Mouse (Mus musculus) embryo, embryonic 10 days (tissue): ENCODE data around the gene Tmsb15b1.
A peak's percentile ranks its signal among the peaks of the same experiment; 100 is the strongest.
"Not testable (repeated sequence)": the region's sequence is repeated elsewhere in the genome, so short reads cannot be mapped to it uniquely, and the experiment has no call there.

ENCODE experiments used
- DNase-seq: peaks from one replicate; pipeline ENCODE4 v3.0.0-alpha.2; 2015; ENCODE audit warnings: low spot score

Gene Tmsb15b1

DNA sequence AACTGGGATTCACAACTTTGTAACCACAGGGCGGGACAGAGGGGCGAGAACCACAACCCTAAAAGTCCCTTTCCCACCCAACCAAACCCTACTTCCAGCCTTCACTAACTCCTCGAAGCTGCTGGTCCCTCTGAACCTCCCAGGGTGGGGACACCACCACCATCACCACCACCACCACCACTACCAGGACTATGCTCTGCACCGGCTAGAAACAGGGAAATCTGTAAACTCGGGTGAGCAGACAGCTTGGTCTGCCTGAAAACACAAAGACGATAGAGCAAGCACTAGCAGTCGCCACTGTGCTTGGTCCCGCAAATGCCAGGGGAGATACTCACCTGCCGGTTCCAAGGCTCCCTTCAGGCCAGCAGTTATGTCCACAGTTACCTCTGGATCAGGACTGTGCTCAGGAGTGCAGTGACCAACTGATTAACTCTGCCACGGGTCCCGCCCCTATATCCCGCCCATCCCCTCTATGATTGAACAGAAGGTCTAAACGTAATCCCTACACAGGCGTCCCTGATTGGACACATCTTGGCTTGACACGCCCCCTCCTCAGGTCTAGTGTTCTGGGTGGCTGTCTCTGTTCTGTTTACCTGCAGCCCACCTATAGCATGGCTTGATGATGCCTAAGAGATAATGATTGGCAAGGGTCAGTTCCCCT lies at the start of gene Tmsb15b1, which contains the start of gene Tmsb15l:
TSS of gene Tmsb15b1 (minus strand) at position 451 of the 661 bp plus-strand sequence.
TSS of gene Tmsb15l (minus strand) at position 446 of the 661 bp plus-strand sequence.
- peak; percentile 83 for DNase-seq

DNA sequence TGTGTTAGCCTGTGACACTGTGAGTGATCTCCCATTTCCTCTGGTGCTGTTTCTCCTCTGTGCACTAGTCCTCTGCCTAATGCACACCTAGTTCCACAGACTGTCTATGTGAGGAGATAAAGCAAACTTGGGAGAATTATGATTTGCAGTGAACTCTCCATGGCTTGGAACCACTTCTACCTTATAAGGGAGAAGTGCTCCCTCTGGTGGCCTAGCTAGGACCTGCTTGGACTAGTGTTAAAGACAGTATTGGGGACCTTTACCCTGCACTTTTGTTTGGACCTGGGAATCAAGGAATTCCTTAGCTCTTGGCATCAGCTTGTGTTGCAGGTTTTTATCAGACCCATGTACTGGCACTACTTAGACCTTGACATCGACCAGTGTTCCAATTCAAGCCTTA lies 42.6 kb upstream of the Tmsb15b1 start:
- peak; percentile 70 for DNase-seq

GRCm38 (mm10) chrX:137017668-137018067 lies 41.0 kb upstream of the Tmsb15b1 start:
- no peak for DNase-seq

- peak; percentile 78 for DNase-seq
These were observed 38.5 kb upstream of the Tmsb15b1 start for GRCm38 (mm10) chrX:137015099-137015709.

- no peak for DNase-seq
These were observed 19.6 kb upstream of the Tmsb15b1 start for GRCm38 (mm10) chrX:136996256-136996655.

- no peak for DNase-seq
These were observed 17.0 kb upstream of the Tmsb15b1 start for GRCm38 (mm10) chrX:136993641-136994040.

DNA sequence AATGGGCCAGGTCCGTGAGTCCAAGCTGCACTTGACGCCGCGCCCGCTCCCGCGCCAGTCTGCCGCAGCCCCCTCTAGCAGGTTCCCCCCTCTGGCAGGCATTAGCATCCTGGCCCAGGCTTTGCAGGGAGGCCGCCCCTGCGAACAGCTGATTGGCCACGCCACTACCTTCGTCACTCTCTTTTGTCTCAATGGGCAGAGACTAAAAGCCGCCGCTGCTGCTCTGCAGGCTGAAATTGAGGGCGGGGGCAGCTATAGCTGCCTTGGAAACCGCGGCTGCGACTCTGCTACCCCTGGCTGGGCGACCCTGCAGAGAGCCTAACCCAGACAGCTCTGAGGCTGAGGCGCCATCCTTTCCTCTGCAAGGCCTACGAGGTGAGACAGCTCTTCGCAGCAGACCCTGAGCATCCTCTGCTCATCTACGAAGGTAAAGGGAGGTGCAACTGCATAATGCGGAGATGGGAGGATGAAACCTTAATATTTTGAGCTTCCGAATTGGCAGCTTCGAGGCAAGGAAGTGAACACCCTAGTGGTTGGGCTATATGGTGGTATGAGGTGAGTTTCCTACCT lies 16.4 kb upstream of the Tmsb15b1 start, which contains the start of gene Zcchc18:
TSS of gene Zcchc18 (plus strand) at position 178 of the 570 bp plus-strand sequence.
- peak; percentile 89 for DNase-seq

- no peak for DNase-seq
These were observed 15.7 kb upstream of the Tmsb15b1 start for GRCm38 (mm10) chrX:136992191-136992965.

- no peak for DNase-seq
These were observed 14.6 kb upstream of the Tmsb15b1 start for GRCm38 (mm10) chrX:136991274-136991673.

DNA sequence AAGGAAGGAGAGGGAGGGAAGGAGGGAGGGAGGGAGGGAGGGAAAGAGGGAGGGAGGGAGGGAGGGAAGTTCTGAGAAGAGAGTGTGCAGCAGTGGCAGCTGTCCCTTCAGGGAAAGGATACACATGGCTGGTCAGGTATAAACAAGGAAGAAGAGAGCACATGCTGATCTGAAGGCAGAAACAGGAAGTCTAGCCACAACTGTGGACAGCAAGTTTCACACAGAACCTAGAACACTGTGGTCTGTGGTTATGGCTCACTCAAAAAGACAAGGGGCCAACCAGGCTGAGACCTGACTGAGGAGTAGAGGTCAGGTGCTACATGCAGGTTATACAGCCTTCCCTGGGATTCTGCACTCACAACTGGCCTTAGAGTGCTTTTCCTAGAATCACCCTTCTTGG lies 9.4 kb upstream of the Tmsb15b1 start:
- DNase-seq, result no peak

- DNase-seq, result peak; percentile 5
These were observed 1.9 kb upstream of the Tmsb15b1 start for GRCm38 (mm10) chrX:136978616-136979015.

DNA sequence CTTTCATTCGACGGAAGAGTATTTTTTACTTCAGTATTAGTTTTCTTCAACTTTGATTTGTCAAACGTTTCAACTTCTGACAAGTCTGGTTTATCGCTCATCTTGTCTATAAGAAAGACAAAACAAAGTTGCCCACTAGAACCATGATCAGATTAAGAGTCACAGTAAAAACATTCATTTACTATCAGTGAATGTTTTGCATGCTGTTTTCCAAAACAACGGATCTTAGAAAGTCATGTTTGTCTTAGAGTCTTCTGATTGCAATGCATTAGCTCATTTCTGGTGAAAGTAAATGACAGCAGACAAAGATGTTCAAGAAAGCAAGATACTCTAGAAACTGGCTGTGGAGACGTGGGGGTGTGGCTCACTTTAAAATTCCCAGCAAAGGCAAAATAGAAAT lies 1.3 kb downstream of the Tmsb15b1 start, which contains the start of gene Tmsb15b2:
TSS of gene Tmsb15b2 (minus strand) at position 101 of the 400 bp plus-strand sequence.
- not testable (repeated sequence) for DNase-seq

DNA sequence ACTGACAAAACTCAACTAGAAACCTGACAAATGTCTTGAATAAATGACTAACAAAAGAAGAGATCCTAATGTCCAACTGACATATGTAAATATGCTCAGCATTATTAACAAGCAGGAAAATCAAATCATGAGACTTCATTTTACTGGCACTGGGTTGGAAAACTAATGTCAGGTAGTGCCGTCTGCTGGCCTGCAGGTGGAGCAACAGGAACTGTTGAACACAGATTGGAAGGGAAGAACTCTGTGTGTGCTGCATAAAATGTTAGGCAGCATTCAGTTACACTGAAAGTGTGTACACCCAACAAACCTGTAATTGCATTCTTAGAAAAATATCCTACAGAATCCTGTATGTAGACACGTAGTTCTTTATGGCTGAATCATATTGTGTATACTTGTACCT lies 17.0 kb downstream of the Tmsb15b1 start:
- peak; percentile 8 for DNase-seq

- DNase-seq, result not testable (repeated sequence)
These were observed 18.4 kb downstream of the Tmsb15b1 start for GRCm38 (mm10) chrX:136958300-136958699.

DNA sequence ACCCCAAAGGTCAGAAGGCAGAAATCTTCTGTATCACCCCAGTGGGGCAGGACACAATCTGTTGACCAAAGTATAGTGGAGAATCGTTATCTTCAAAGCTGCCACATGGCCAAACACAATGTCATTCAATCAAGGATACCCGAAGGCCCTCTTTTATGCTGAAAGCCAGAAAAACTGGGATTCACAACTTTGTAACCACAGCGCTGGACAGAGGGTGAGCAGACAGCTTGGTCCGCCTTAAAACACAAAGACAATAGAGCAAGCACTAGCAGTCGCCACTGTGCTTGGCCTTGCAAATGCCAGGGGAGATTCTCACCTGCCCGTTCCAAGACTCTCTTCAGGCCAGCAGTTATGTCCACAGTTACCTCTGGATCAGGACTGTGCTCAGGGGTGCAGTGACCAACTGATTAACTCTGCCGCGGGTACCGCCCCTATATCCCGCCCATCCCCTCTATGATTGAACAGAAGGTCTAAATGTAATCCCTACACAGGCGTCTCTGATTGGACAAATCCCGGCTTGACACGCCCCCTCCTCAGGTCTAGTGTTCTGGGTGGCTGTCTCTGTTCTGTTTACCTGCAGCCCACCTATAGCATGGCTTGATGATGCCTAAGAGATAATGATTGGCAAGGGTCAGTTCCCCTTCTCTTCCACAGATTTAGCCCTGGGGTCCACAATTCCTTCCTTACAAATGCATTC lies 18.9 kb downstream of the Tmsb15b1 start:
- DNase-seq, result peak; percentile 64

- DNase-seq, result no peak
These were observed 38.7 kb downstream of the Tmsb15b1 start for GRCm38 (mm10) chrX:136937985-136938384.

GRCm38 (mm10) chrX:136927031-136927430 lies 49.6 kb downstream of the Tmsb15b1 start, which contains the start of gene H2bfm:
Gene H2bfm, plus strand, starts transcription at chrX:136927325.
- no peak for DNase-seq

GRCm38 (mm10) chrX:136925863-136926262 lies 50.8 kb downstream of the Tmsb15b1 start:
- DNase-seq, result peak; percentile 22
